Mouse (Mus musculus): Measurements from ENCODE around the gene Cabp7.

DNA sequence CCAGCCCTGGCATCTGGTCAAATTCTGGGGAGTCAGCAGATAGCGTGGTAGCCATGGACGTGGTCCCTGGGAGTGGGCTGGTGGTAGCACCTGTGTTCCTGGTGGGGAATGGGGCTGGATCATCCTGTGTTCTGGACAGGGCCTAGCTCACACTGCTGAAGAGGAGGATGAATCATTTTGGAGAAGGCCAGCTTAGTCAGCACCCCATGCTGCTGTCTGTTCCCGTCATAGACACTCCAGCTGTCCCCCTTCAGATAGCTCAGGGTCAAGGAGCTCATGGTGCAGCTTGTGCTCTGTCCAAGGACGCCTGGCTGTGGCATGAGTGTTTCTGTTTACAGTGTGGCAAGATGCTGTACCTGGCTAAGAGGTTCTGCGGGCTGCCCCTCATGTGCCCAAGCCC is 28.0 kb downstream of the Cabp7 start:
- TF ChIP-seq CTCF (IDR thresholded peaks at IDR 0.05; ENCODE audit: insufficient read depth, low read length), result no peak
- TF ChIP-seq POLR2A (IDR thresholded peaks at IDR 0.05; ENCODE audit: borderline replicate concordance, extremely low read depth, low read depth, low read length), result no peak
